Mouse (Mus musculus): Measurements from ENCODE around the gene Nek7. TPM values are rescaled to one million over a fixed set of nuclear protein-coding genes. Genes with fewer than 3 reads are reported as not detected.

Gene Nek7
- 29.1 and 34.1 TPM in 2 replicates for total RNA-seq (2012; rRNA removed)
- total RNA-seq (2014; rRNA removed): 75.1 and 86.1 TPM in 2 replicates
- 61.8 and 63.7 TPM in 2 replicates for polyA plus RNA-seq (2012; ENCODE audit: insufficient read length, low read depth)

GRCm38 (mm10) chr1:138619996-138620461 lies at the start of gene Nek7:
TSS of gene Nek7 (minus strand) at chr1:138620141.
- DNase-seq (ENCODE audit: extremely low read depth): peak; percentile 84
- in situ Hi-C loops (cut with MboI; ENCODE audit: low pct_ligation_motif_present, low pct_unique_long_range_greater_than_20kb, low sequenced_read_pairs): no loop called here

DNA sequence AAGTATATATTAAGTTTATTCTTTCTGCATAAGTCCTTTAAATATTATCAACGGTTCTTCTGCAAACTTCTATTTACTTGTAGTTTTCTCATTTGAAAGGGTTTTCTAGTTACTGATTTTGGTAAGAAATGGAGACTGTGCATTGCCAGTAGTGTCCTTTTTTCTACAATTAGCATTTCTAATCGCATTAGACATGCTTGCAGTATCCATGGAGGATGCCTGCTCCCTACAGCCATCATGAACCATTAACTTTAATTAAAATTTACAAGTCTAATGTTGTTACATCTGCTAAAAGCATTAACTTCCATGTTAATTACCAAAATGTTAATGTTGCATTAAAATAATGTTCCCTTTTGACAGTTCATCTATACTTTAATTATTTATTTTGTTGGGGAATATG lies 42.4 kb upstream of the Nek7 start:
- Histone ChIP-seq H3K4me3 (replicated peaks in 1 of 3; ENCODE audit: low read depth in 2 of 3, low read length in 2 of 3, poor library complexity in 1 of 3) (no peak overlapping the region), H3K9me3 (replicated peaks; ENCODE audit: low read length) (peaks cover 2% of the 10 kb centered on the region), H3K4me2 (ENCODE audit: insufficient read depth, low read depth, poor library complexity, severe bottlenecking) (no peak overlapping the region), H3K79me2 (replicated peaks; ENCODE audit: control insufficient read depth, extremely low read depth, insufficient read depth, poor library complexity, severe bottlenecking) (no peaks in the 10 kb centered on the region), H3K27ac (ENCODE audit: insufficient read depth, low read depth) (no peak overlapping the region), H3K9ac (ENCODE audit: insufficient read depth, low read depth) (no peak overlapping the region), H3K4me1 (ENCODE audit: control insufficient read depth in 1 of 2, insufficient read depth in 2 of 2) (no peaks in the 10 kb centered on the region), H3K27me3 (replicated peaks) (no peaks in the 10 kb centered on the region), H3K36me3 (replicated peaks in 1 of 2; ENCODE audit: control insufficient read depth in 1 of 2, insufficient read depth in 1 of 2, low read length in 1 of 2) (no peaks in the 10 kb centered on the region)
- dilution Hi-C loops (cut with MboI; ENCODE audit: extremely low pct_ligation_motif_present, extremely low pct_unique_long_range_greater_than_20kb, low sequenced_read_pairs) (no loop called here), in situ Hi-C loops (cut with MboI; ENCODE audit: low pct_ligation_motif_present, low pct_unique_long_range_greater_than_20kb, low sequenced_read_pairs) (no loop called here)
- no peak for DNase-seq (ENCODE audit: extremely low read depth)
- TF ChIP-seq RAD21 (IDR thresholded peaks at IDR 0.05; ENCODE audit: low read depth, low read length) (no peak), ZMIZ1 (IDR thresholded peaks at IDR 0.05; ENCODE audit: low read depth, low read length) (no peak), TCF12 (IDR thresholded peaks at IDR 0.05; ENCODE audit: low read depth, low read length) (no peak), JUND (conservative IDR thresholded peaks at IDR 0.05; ENCODE audit: low read depth, low read length) (no peak), MEF2A (IDR thresholded peaks at IDR 0.05; ENCODE audit: borderline replicate concordance, low read depth, low read length) (no peak), ZNF384 (IDR thresholded peaks at IDR 0.05; ENCODE audit: low read depth, low read length) (no peak), CTCF (conservative IDR thresholded peaks at IDR 0.05 in 1 of 2, IDR thresholded peaks at IDR 0.05 in 1 of 2; ENCODE audit: low read depth in 2 of 2, low read length in 2 of 2) (no peak), SMC3 (IDR thresholded peaks at IDR 0.05; ENCODE audit: low read depth, low read length) (no peak), NRF1 (IDR thresholded peaks at IDR 0.05; ENCODE audit: low read depth, low read length) (no peak), MAZ (IDR thresholded peaks at IDR 0.05; ENCODE audit: low read depth, low read length) (no peak), ETS1 (conservative IDR thresholded peaks at IDR 0.05; ENCODE audit: low read depth, low read length) (no peak), RCOR1 (conservative IDR thresholded peaks at IDR 0.05; ENCODE audit: low read depth, low read length) (no peak), USF2 (conservative IDR thresholded peaks at IDR 0.05; ENCODE audit: low read depth, low read length) (no peak)

More at GRCm38 (mm10) chr1:138619996-138620461, at the start of gene Nek7:
- Histone ChIP-seq H3K36me3 (replicated peaks in 1 of 2; ENCODE audit: control insufficient read depth in 1 of 2, insufficient read depth in 1 of 2, low read length in 1 of 2) (no peaks in the 10 kb centered on the region), H3K4me1 (ENCODE audit: control insufficient read depth in 1 of 2, insufficient read depth in 2 of 2) (peaks cover 10 to 50% of the 10 kb centered on the region in 2 experiments), H3K4me2 (ENCODE audit: insufficient read depth, low read depth, poor library complexity, severe bottlenecking) (peak within 1 kb of the TSS; percentile 90), H3K79me2 (replicated peaks; ENCODE audit: control insufficient read depth, extremely low read depth, insufficient read depth, poor library complexity, severe bottlenecking) (peaks cover 27% of the 10 kb centered on the region), H3K27ac (ENCODE audit: insufficient read depth, low read depth) (peak within 1 kb of the TSS; percentile 96), H3K4me3 (replicated peaks in 1 of 3; ENCODE audit: low read depth in 2 of 3, low read length in 2 of 3, poor library complexity in 1 of 3) (peak within 1 kb of the TSS; percentile 57 to 89 (median 81)), H3K9ac (ENCODE audit: insufficient read depth, low read depth) (peak within 1 kb of the TSS; percentile 97), H3K27me3 (replicated peaks) (no peaks in the 10 kb centered on the region), H3K9me3 (replicated peaks; ENCODE audit: low read length) (no peaks in the 10 kb centered on the region)
- dilution Hi-C loops (cut with MboI; ENCODE audit: extremely low pct_ligation_motif_present, extremely low pct_unique_long_range_greater_than_20kb, low sequenced_read_pairs): no loop called here
- TF ChIP-seq RCOR1 (conservative IDR thresholded peaks at IDR 0.05; ENCODE audit: low read depth, low read length): no peak
- no peak for TF ChIP-seq E2F4 (IDR thresholded peaks at IDR 0.05; ENCODE audit: insufficient replicate concordance, low read depth, low read length)
- TF ChIP-seq ZMIZ1 (IDR thresholded peaks at IDR 0.05; ENCODE audit: low read depth, low read length): 0 out of 2 replicates have a peak, but pooled peaks have one; percentile 1
- peak; percentile 63 for TF ChIP-seq IRF4 (IDR thresholded peaks at IDR 0.05; ENCODE audit: low read depth, low read length)
- no peak for TF ChIP-seq MEF2A (IDR thresholded peaks at IDR 0.05; ENCODE audit: borderline replicate concordance, low read depth, low read length)
- TF ChIP-seq JUN (IDR thresholded peaks at IDR 0.05; ENCODE audit: insufficient read depth, low read depth, low read length): no peak
- TF ChIP-seq NELFE (IDR thresholded peaks at IDR 0.05; ENCODE audit: low read depth, low read length): 0 out of 2 replicates have a peak, but pooled peaks have one; percentile 4
- no peak for TF ChIP-seq KAT2A (IDR thresholded peaks at IDR 0.05; ENCODE audit: insufficient replicate concordance, low read length)
- peak; percentile 63 for TF ChIP-seq SMC3 (IDR thresholded peaks at IDR 0.05; ENCODE audit: low read depth, low read length)
- no peak for TF ChIP-seq GABPA (IDR thresholded peaks at IDR 0.05; ENCODE audit: insufficient replicate concordance, low read depth, low read length)
- TF ChIP-seq MXI1 (IDR thresholded peaks at IDR 0.05; ENCODE audit: low read depth, low read length): peak; percentile 15; the same call in 1 of the 2 replicates
- TF ChIP-seq PAX5 (IDR thresholded peaks at IDR 0.05; ENCODE audit: low read length): no peak
- peak; percentile 8 to 76; a peak in 2 of 4 replicates for TF ChIP-seq CTCF (conservative IDR thresholded peaks at IDR 0.05 in 1 of 2, IDR thresholded peaks at IDR 0.05 in 1 of 2; ENCODE audit: low read depth in 2 of 2, low read length in 2 of 2)
- 0 out of 2 replicates have a peak, but pooled peaks have one; percentile 15 for TF ChIP-seq JUND (conservative IDR thresholded peaks at IDR 0.05; ENCODE audit: low read depth, low read length)
- TF ChIP-seq ZC3H11A (IDR thresholded peaks at IDR 0.05; ENCODE audit: low read depth, low read length): no peak
- peak; percentile 36; the same call in 1 of the 2 replicates for TF ChIP-seq MAX (IDR thresholded peaks at IDR 0.05; ENCODE audit: low read length)
- no peak for TF ChIP-seq TCF12 (IDR thresholded peaks at IDR 0.05; ENCODE audit: low read depth, low read length)
- TF ChIP-seq RAD21 (IDR thresholded peaks at IDR 0.05; ENCODE audit: low read depth, low read length): peak; percentile 50
- no peak; the same call in 1 of the 2 replicates for TF ChIP-seq MYC (IDR thresholded peaks at IDR 0.05; ENCODE audit: low read depth, low read length)
- TF ChIP-seq POLR2AphosphoS2 (IDR thresholded peaks at IDR 0.05; ENCODE audit: low read depth, low read length): no peak
- TF ChIP-seq TBP (conservative IDR thresholded peaks at IDR 0.05; ENCODE audit: low read depth, low read length): 0 out of 2 replicates have a peak, but pooled peaks have one; percentile 11
- no peak for TF ChIP-seq SIN3A (IDR thresholded peaks at IDR 0.05; ENCODE audit: low read length)
- no peak for TF ChIP-seq ELF1 (IDR thresholded peaks at IDR 0.05; ENCODE audit: low read depth, low read length)

Data from CH12.LX (cell line).